Mouse (Mus musculus) adrenal gland, postnatal 36 days (tissue): ENCODE measurements around the gene Fat3. TPM values are rescaled to one million over a fixed set of nuclear protein-coding genes. Genes with fewer than 3 reads are reported as not detected.

Source experiments
- DNase-seq, 2 experiments: peaks; one replicate each; pipeline ENCODE4 v3.0.0; 2021; ENCODE audit warnings: mixed read lengths in 1 of 2
- long read RNA-seq, 2 experiments: library from polyadenylated mRNA; stranded (forward); transcript quantifications; one replicate each; pipeline ENCODE4 v2.0.0; 2021; ENCODE audit warnings: borderline sequencing depth in 2 of 2
- total RNA-seq, 2 experiments: library from RNA; stranded (reverse); gene quantifications; 2 replicates each; pipeline ENCODE4 v1.2.3; 2021

The Fat3 gene
- 1 to 10 TPM; 3.2 to 5.0 TPM for total RNA-seq
- long read RNA-seq, experiment 1, partial matches to known transcripts: 0 of 1 reads
- long read RNA-seq, experiment 1, other reads (novel, unspliced or antisense): 1 of 1 reads
- long read RNA-seq, experiment 2: 0 reads

- DNase-seq: peak; percentile 12 to 27
Measured at GRCm38 (mm10) chr9:16501186-16501711, at the start of gene Fat3. TSS of gene Fat3 (minus strand) at chr9:16501285.

- DNase-seq: no peak
Measured at GRCm38 (mm10) chr9:16532884-16533283, 31.8 kb upstream of the Fat3 start.

- no peak for DNase-seq
Measured at GRCm38 (mm10) chr9:16517543-16517942, 16.5 kb upstream of the Fat3 start.

GRCm38 (mm10) chr9:16512005-16512404, 10.9 kb upstream of the Fat3 start:
- DNase-seq: no peak

GRCm38 (mm10) chr9:16503776-16504175, 2.7 kb upstream of the Fat3 start:
- DNase-seq: no peak

- peak in 1 of 2 experiments; percentile 12 for DNase-seq
Measured at GRCm38 (mm10) chr9:16502673-16503343, 1.7 kb upstream of the Fat3 start.

- peak; percentile 69 to 79 for DNase-seq
Measured at GRCm38 (mm10) chr9:16501990-16502672, 1.0 kb upstream of the Fat3 start.

- peak; percentile 53 to 64 for DNase-seq
Measured at GRCm38 (mm10) chr9:16500382-16501185, 501 bp downstream of the Fat3 start.

- DNase-seq: peak; percentile 48 to 68
Measured at GRCm38 (mm10) chr9:16499621-16500381, 1.3 kb downstream of the Fat3 start.

- no peak for DNase-seq
Measured at GRCm38 (mm10) chr9:16498876-16499275, 2.2 kb downstream of the Fat3 start.

GRCm38 (mm10) chr9:16497361-16497760, 3.7 kb downstream of the Fat3 start:
- DNase-seq: no peak

GRCm38 (mm10) chr9:16496331-16496730, 4.8 kb downstream of the Fat3 start:
- DNase-seq: no peak

- DNase-seq: no peak
Measured at GRCm38 (mm10) chr9:16489661-16490060, 11.4 kb downstream of the Fat3 start.

GRCm38 (mm10) chr9:16487565-16487964, 13.5 kb downstream of the Fat3 start:
- no peak for DNase-seq

GRCm38 (mm10) chr9:16486229-16486628, 14.9 kb downstream of the Fat3 start:
- no peak for DNase-seq

- DNase-seq: no peak
Measured at GRCm38 (mm10) chr9:16485173-16485572, 15.9 kb downstream of the Fat3 start.

- no peak for DNase-seq
Measured at GRCm38 (mm10) chr9:16484765-16485164, 16.3 kb downstream of the Fat3 start.

GRCm38 (mm10) chr9:16461491-16461890, 39.6 kb downstream of the Fat3 start:
- DNase-seq: no peak

GRCm38 (mm10) chr9:16460591-16460990, 40.5 kb downstream of the Fat3 start:
- no peak for DNase-seq

- no peak for DNase-seq
Measured at GRCm38 (mm10) chr9:16441930-16442329, 59.2 kb downstream of the Fat3 start.

GRCm38 (mm10) chr9:16440638-16441037, 60.4 kb downstream of the Fat3 start:
- DNase-seq: no peak

GRCm38 (mm10) chr9:16439941-16440340, 61.1 kb downstream of the Fat3 start:
- no peak for DNase-seq
